Mouse (Mus musculus): ENCODE measurements around the gene Gpr82. TPM values are rescaled to one million over a fixed set of nuclear protein-coding genes. Genes with fewer than 3 reads are reported as not detected.

Gene Gpr82
- polyA plus RNA-seq, 1 experiment from 2014 or later, result 0.48 TPM

DNA sequence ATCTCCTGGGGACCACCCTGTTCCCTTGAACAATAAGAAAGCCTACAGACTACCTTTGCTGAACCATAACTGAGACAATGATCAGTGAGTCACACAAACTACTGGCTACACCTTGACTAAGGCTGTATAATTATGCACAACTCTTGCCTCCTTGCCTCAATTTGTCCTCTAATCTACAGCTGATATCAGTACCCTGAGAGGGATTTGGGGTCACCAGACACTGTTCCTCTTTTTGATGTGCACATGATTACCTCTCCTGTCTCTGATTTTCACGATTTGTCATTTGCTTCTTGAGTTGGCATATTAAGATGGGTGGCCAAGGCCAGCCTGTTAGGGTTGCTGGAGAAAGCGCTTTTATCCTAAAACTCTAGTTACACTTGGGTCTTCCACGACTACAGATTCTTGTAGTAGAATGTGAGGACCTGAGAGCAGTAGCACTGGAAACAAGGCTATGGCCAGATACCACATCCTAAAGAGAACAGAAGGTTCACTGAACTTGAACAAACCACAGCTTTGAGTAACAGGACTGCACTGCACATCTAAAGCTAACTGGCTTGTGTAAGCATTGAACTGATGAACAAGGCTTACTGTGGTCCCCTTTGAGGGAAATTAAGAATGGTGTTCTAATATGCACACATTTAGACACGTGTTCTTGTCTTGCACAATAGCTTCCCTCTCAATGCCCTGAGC, 1.8 kb upstream of the Gpr82 start:
- Histone ChIP-seq H3K9me3 (replicated peaks; ENCODE audit: control insufficient read depth, low read length) (no peaks in the 10 kb centered on the region), H3K27me3 (ENCODE audit: control insufficient read depth, insufficient read depth, low read length) (no peaks in the 10 kb centered on the region), H3K4me3 (ENCODE audit: low read depth, low read length) (no peak overlapping the region), H3K4me1 (ENCODE audit: control insufficient read depth, insufficient read depth, low read length) (no peaks in the 10 kb centered on the region), H3K4me2 (ENCODE audit: low read depth, low read length) (no peak overlapping the region), H3K9ac (replicated peaks; ENCODE audit: low read length) (no peak overlapping the region), H3K36me3 (replicated peaks; ENCODE audit: control insufficient read depth, insufficient read depth, low read depth, low read length) (no peaks in the 10 kb centered on the region), H3K27ac (replicated peaks; ENCODE audit: low read depth, low read length) (no peak overlapping the region)
- whole genome bisulfite sequencing, result 80% methylated on average over 4 of the region's 4 CpGs
- ATAC-seq (replicated peaks; ENCODE audit: insufficient number of reproducible peaks, low FRiP score, low TSS enrichment, low read depth), result no peak
- no peak for DNase-seq (ENCODE audit: low spot score)

DNA sequence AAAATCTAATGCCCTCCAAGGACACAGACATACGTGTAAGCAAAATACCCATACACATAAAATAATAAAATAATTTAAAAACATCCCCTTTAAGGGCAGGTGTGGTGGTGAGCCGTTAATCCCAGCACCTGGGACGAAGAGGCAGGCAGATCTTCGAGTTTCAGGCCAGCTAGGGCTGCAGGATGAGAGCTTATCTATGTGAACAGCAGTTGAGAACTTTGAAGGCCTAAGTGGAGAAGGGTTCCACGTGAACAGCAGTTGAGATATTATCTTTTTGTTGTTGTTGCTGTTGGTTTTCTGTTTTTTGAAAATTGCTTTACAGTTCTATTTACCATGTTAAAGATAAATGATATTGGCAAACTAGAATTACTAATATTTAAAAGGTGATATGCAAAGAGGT, 7.7 kb downstream of the Gpr82 start:
- ATAC-seq (replicated peaks; ENCODE audit: insufficient number of reproducible peaks, low FRiP score, low TSS enrichment, low read depth) (no peak), DNase-seq (ENCODE audit: low spot score) (no peak)
- Histone ChIP-seq H3K27me3 (ENCODE audit: control insufficient read depth, insufficient read depth, low read length) (no peaks in the 10 kb centered on the region), H3K9ac (replicated peaks; ENCODE audit: low read length) (no peak overlapping the region), H3K4me3 (ENCODE audit: low read depth, low read length) (no peak overlapping the region), H3K9me3 (replicated peaks; ENCODE audit: control insufficient read depth, low read length) (no peaks in the 10 kb centered on the region), H3K4me1 (ENCODE audit: control insufficient read depth, insufficient read depth, low read length) (no peaks in the 10 kb centered on the region), H3K36me3 (replicated peaks; ENCODE audit: control insufficient read depth, insufficient read depth, low read depth, low read length) (no peaks in the 10 kb centered on the region), H3K27ac (replicated peaks; ENCODE audit: low read depth, low read length) (no peak overlapping the region), H3K4me2 (ENCODE audit: low read depth, low read length) (no peak overlapping the region)
- WGBS, result 74% methylated on average over 5 of the region's 5 CpGs

GRCm38 (mm10) chrX:13670342-13670741, 9.2 kb downstream of the Gpr82 start:
- ATAC-seq (replicated peaks; ENCODE audit: insufficient number of reproducible peaks, low FRiP score, low TSS enrichment, low read depth) (no peak), DNase-seq (ENCODE audit: low spot score) (no peak)
- Histone ChIP-seq H3K27ac (replicated peaks; ENCODE audit: low read depth, low read length) (no peak overlapping the region), H3K27me3 (ENCODE audit: control insufficient read depth, insufficient read depth, low read length) (no peaks in the 10 kb centered on the region), H3K4me2 (ENCODE audit: low read depth, low read length) (no peak overlapping the region), H3K36me3 (replicated peaks; ENCODE audit: control insufficient read depth, insufficient read depth, low read depth, low read length) (no peaks in the 10 kb centered on the region), H3K4me3 (ENCODE audit: low read depth, low read length) (no peak overlapping the region), H3K9ac (replicated peaks; ENCODE audit: low read length) (no peak overlapping the region), H3K9me3 (replicated peaks; ENCODE audit: control insufficient read depth, low read length) (no peaks in the 10 kb centered on the region), H3K4me1 (ENCODE audit: control insufficient read depth, insufficient read depth, low read length) (no peaks in the 10 kb centered on the region)
- 80% methylated on average over 3 of the region's 3 CpGs for WGBS

GRCm38 (mm10) chrX:13673001-13673400, 11.8 kb downstream of the Gpr82 start:
- DNase-seq (ENCODE audit: low spot score), result no peak
- ATAC-seq (replicated peaks; ENCODE audit: insufficient number of reproducible peaks, low FRiP score, low TSS enrichment, low read depth), result no peak
- no peaks in the 10 kb centered on the region for H3K27me3 ChIP-seq (ENCODE audit: control insufficient read depth, insufficient read depth, low read length)
- H3K36me3 ChIP-seq (replicated peaks; ENCODE audit: control insufficient read depth, insufficient read depth, low read depth, low read length), result no peaks in the 10 kb centered on the region
- no peak overlapping the region for H3K4me2 ChIP-seq (ENCODE audit: low read depth, low read length)
- no peaks in the 10 kb centered on the region for H3K4me1 ChIP-seq (ENCODE audit: control insufficient read depth, insufficient read depth, low read length)
- no peak overlapping the region for H3K27ac ChIP-seq (replicated peaks; ENCODE audit: low read depth, low read length)
- 87% methylated on average over 3 of the region's 3 CpGs for WGBS
- H3K4me3 ChIP-seq (ENCODE audit: low read depth, low read length), result no peak overlapping the region
- H3K9ac ChIP-seq (replicated peaks; ENCODE audit: low read length), result no peak overlapping the region
- H3K9me3 ChIP-seq (replicated peaks; ENCODE audit: control insufficient read depth, low read length), result no peaks in the 10 kb centered on the region

DNA sequence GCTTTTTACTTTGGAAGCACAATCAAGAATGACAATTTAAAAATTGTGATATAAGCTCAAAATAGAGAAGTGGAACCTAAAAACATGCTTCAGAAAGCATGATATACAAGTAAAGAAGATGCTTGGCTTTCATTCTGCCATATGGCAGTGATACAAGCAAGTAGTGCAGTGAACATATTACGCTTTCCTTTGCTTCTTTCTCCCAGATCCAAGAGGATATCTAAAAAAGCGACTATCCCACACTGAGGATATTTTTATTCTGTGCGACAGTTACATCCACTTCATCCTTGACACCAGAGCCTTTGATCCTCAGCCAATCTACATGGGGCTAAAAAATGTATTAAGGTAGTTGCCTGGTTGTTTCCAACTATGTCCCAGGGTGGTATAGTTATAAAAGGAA, 20.6 kb downstream of the Gpr82 start:
- WGBS, result 88% methylated on average over 3 of the region's 3 CpGs
- Histone ChIP-seq H3K9ac (replicated peaks; ENCODE audit: low read length) (no peak overlapping the region), H3K9me3 (replicated peaks; ENCODE audit: control insufficient read depth, low read length) (no peaks in the 10 kb centered on the region), H3K4me3 (ENCODE audit: low read depth, low read length) (no peak overlapping the region), H3K36me3 (replicated peaks; ENCODE audit: control insufficient read depth, insufficient read depth, low read depth, low read length) (no peaks in the 10 kb centered on the region), H3K27me3 (ENCODE audit: control insufficient read depth, insufficient read depth, low read length) (no peaks in the 10 kb centered on the region), H3K4me1 (ENCODE audit: control insufficient read depth, insufficient read depth, low read length) (no peaks in the 10 kb centered on the region), H3K27ac (replicated peaks; ENCODE audit: low read depth, low read length) (no peak overlapping the region), H3K4me2 (ENCODE audit: low read depth, low read length) (no peak overlapping the region)
- no peak for DNase-seq (ENCODE audit: low spot score)
- ATAC-seq (replicated peaks; ENCODE audit: insufficient number of reproducible peaks, low FRiP score, low TSS enrichment, low read depth), result no peak

DNA sequence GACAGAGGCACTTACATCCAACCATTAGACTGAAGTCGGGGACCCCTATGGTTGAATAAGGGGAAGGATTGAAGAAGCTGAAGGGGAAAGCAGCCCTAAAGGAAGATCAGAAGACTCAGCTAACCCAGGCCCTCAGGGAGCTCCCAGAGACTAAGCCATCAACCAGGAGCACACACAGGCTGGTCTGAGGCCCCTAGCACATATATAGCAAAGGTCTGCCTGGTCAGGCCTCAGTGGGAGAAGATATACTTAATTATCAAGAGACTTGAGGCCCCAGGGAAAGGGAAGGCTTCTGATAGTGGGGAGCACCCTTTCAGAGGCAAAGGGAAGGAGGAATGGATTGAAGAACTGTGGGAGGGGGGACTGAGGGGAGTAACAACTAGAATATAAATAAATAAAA, 25.4 kb downstream of the Gpr82 start:
- H3K4me1 ChIP-seq (ENCODE audit: control insufficient read depth, insufficient read depth, low read length), result no peaks in the 10 kb centered on the region
- 55% methylated on average over 1 of the region's 1 CpGs for WGBS

DNA sequence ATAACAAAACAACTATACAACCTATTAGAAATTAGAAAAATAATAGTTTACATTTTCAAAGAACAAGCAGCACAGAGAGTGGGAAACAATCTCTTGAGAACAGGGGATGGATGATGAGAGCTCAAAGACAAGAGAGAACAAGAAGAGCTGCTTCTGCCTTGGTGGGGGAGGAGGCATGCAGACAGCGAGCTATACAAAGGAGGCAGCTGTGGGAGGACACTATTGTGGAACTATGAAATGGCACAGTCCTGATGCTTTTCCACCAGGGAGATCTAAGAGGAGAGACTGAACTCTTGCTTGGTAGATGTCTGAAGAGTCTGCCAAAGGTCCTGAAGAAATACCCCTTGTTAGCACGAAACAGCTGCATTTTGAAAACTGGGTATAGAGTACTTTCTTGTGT, 27.2 kb downstream of the Gpr82 start:
- no peaks in the 10 kb centered on the region for H3K27me3 ChIP-seq (ENCODE audit: control insufficient read depth, insufficient read depth, low read length)
- DNase-seq (ENCODE audit: low spot score) (no peak), ATAC-seq (replicated peaks; ENCODE audit: insufficient number of reproducible peaks, low FRiP score, low TSS enrichment, low read depth) (no peak)
- no peak overlapping the region for H3K9ac ChIP-seq (replicated peaks; ENCODE audit: low read length)
- H3K36me3 ChIP-seq (replicated peaks; ENCODE audit: control insufficient read depth, insufficient read depth, low read depth, low read length), result no peaks in the 10 kb centered on the region
- H3K4me1 ChIP-seq (ENCODE audit: control insufficient read depth, insufficient read depth, low read length), result no peaks in the 10 kb centered on the region
- H3K4me3 ChIP-seq (ENCODE audit: low read depth, low read length), result no peak overlapping the region
- WGBS, result 73% methylated on average over 2 of the region's 2 CpGs
- no peak overlapping the region for H3K4me2 ChIP-seq (ENCODE audit: low read depth, low read length)
- no peak overlapping the region for H3K27ac ChIP-seq (replicated peaks; ENCODE audit: low read depth, low read length)
- no peaks in the 10 kb centered on the region for H3K9me3 ChIP-seq (replicated peaks; ENCODE audit: control insufficient read depth, low read length)

More for the DNA sequence above, 25.4 kb downstream of the Gpr82 start:
- Histone ChIP-seq H3K4me3 (ENCODE audit: low read depth, low read length) (no peak overlapping the region), H3K9me3 (replicated peaks; ENCODE audit: control insufficient read depth, low read length) (no peaks in the 10 kb centered on the region), H3K9ac (replicated peaks; ENCODE audit: low read length) (no peak overlapping the region), H3K27me3 (ENCODE audit: control insufficient read depth, insufficient read depth, low read length) (no peaks in the 10 kb centered on the region), H3K27ac (replicated peaks; ENCODE audit: low read depth, low read length) (no peak overlapping the region), H3K36me3 (replicated peaks; ENCODE audit: control insufficient read depth, insufficient read depth, low read depth, low read length) (no peaks in the 10 kb centered on the region), H3K4me2 (ENCODE audit: low read depth, low read length) (no peak overlapping the region)
- DNase-seq (ENCODE audit: low spot score) (no peak), ATAC-seq (replicated peaks; ENCODE audit: insufficient number of reproducible peaks, low FRiP score, low TSS enrichment, low read depth) (no peak)

GRCm38 (mm10) chrX:13691865-13692264, 30.7 kb downstream of the Gpr82 start:
- no peaks in the 10 kb centered on the region for H3K9me3 ChIP-seq (replicated peaks; ENCODE audit: control insufficient read depth, low read length)
- no peak for DNase-seq (ENCODE audit: low spot score)
- ATAC-seq (replicated peaks; ENCODE audit: insufficient number of reproducible peaks, low FRiP score, low TSS enrichment, low read depth), result no peak
- no peaks in the 10 kb centered on the region for H3K27me3 ChIP-seq (ENCODE audit: control insufficient read depth, insufficient read depth, low read length)
- 82% methylated on average over 4 of the region's 4 CpGs for WGBS
- no peaks in the 10 kb centered on the region for H3K4me1 ChIP-seq (ENCODE audit: control insufficient read depth, insufficient read depth, low read length)
- no peak overlapping the region for H3K9ac ChIP-seq (replicated peaks; ENCODE audit: low read length)
- no peaks in the 10 kb centered on the region for H3K36me3 ChIP-seq (replicated peaks; ENCODE audit: control insufficient read depth, insufficient read depth, low read depth, low read length)
- H3K27ac ChIP-seq (replicated peaks; ENCODE audit: low read depth, low read length), result no peak overlapping the region
- H3K4me3 ChIP-seq (ENCODE audit: low read depth, low read length), result no peak overlapping the region
- no peak overlapping the region for H3K4me2 ChIP-seq (ENCODE audit: low read depth, low read length)
